Mouse (Mus musculus) embryonic facial prominence, embryonic 10.5 days (tissue): ENCODE results near the gene Rbbp4. TPM values are rescaled to one million over a fixed set of nuclear protein-coding genes. Genes with fewer than 3 reads are reported as not detected.

Experiments
- DNase-seq: peaks from one replicate; pipeline ENCODE4 v3.0.0-alpha.2; 2017; ENCODE audit warnings: low spot score
- H3K27ac ChIP-seq: fragments of 300-500 bp; sonication (generic); replicated peaks from 2 replicates; pipeline ENCODE4 v1.5.1; 2016; ENCODE audit warnings: mild to moderate bottlenecking
- H3K27me3 ChIP-seq: fragments of 300-500 bp; sonication (generic); replicated peaks from 2 replicates; pipeline ENCODE4 v1.6.1; 2016; ENCODE audit warnings: low read depth, mild to moderate bottlenecking; ENCODE audit not compliant: poor library complexity, severe bottlenecking
- H3K36me3 ChIP-seq: fragments of 300-500 bp; sonication (generic); replicated peaks from 2 replicates; pipeline ENCODE4 v1.6.1; 2016; ENCODE audit warnings: mild to moderate bottlenecking, moderate library complexity
- H3K4me1 ChIP-seq: fragments of 300-500 bp; sonication (generic); 2 replicates; pipeline ENCODE4 v1.6.1; 2016
- H3K4me3 ChIP-seq: fragments of 300-500 bp; sonication (generic); 2 replicates; pipeline ENCODE4 v1.5.1; 2016; ENCODE audit warnings: mild to moderate bottlenecking, moderate library complexity
- H3K9me3 ChIP-seq: fragments of 300-500 bp; sonication (generic); 2 replicates; pipeline ENCODE4 v1.6.1; 2016; ENCODE audit warnings: mild to moderate bottlenecking
- WGBS: fragments of 180-500 bp; shearing (Covaris S2); methylation state at CpG from one replicate; pipeline ENCODE4 v1.1.7; 2016; 5-methylcytosine and 5-hydroxymethylcytosine counted together
- polyA plus RNA-seq: library from polyadenylated mRNA; unstranded; fragments of >200 nt; fragmentation: Nextera tagmentation; extraction: Ambion mirVana; gene quantifications from 2 replicates; pipeline ENCODE4 v1.2.1, GENCODE M21; 2016

The Rbbp4 gene
- polyA plus RNA-seq, 1 experiment from 2014 or later, result 546 TPM

DNA sequence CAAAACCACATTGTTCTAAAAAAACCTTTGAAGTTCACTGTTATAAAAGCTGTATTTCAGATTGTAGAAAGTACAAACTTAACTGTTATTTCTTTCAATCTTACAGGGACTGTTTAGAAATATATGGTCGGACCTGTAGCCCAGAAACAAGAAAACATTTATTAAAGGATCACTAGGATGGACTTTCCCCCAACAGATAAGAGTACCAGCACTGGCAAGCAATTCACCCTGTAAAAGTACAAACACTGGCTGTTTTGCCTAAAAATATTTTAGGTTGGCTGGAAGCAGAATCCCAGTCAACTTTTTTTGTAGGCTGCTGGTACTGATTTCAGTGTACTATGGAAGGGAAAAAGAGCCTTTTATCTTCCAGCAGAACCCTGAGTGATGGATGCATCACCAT, 27.2 kb downstream of the Rbbp4 start:
- DNase-seq, result no peak
- Histone ChIP-seq H3K27me3 (no peaks in the 10 kb centered on the region), H3K4me3 (no peak overlapping the region), H3K27ac (no peak overlapping the region), H3K4me1 (peaks cover 9% of the 10 kb centered on the region; the same call in 1 of the 2 replicates), H3K36me3 (peaks cover 76% of the 10 kb centered on the region), H3K9me3 (no peaks in the 10 kb centered on the region)
- WGBS, result 95% methylated on average over 1 of the region's 1 CpGs

DNA sequence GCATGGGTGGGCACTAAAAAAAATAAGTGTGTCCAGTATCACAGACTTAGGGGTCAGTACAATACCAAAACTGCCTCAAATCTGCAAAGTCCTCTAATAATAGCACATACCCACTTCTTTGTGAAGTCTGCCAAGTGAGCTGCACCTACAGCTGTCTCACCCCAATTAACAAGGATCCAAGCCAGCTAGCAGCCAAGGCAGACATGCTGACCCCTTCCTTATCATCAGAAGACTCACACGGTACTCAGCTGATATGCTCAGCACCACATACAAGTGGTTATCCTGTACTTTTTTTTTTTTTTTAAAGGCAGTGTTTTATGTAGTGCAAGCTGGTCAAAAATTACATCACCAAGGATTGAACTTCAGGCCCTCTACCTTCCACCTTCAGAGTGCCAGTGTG, 30.9 kb downstream of the Rbbp4 start:
- Histone ChIP-seq H3K9me3 (peaks cover 6% of the 10 kb centered on the region; the same call in 1 of the 2 replicates), H3K4me1 (peaks cover 12% of the 10 kb centered on the region), H3K27ac (no peak overlapping the region), H3K27me3 (no peaks in the 10 kb centered on the region), H3K4me3 (no peak overlapping the region), H3K36me3 (peaks cover 40% of the 10 kb centered on the region)
- 87% methylated on average over 1 of the region's 1 CpGs for WGBS
- no peak for DNase-seq

DNA sequence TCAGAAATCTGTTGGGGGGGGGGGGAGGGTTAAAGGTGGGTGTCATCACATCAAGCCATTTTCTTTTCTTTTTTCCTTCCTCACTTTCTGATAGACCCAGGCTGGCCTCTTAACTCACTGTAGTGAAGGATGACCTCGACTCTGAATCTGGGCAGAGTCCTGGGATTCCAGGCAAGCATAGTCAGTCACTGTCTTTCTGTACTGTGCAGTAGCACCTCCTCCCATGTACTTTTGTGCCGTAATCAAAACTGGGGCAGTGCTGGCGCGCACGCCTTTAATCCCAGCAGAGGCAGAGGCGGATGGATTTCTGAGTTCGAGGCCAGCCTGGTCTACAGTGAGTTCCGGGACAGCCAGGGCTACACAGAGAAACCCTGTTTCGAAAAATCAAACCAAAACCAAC, 31.4 kb downstream of the Rbbp4 start:
- WGBS, result 84% methylated on average over 9 of the region's 9 CpGs
- H3K9me3 ChIP-seq, result peaks cover 6% of the 10 kb centered on the region; the same call in 1 of the 2 replicates
- H3K4me1 ChIP-seq, result peaks cover 17% of the 10 kb centered on the region

DNA sequence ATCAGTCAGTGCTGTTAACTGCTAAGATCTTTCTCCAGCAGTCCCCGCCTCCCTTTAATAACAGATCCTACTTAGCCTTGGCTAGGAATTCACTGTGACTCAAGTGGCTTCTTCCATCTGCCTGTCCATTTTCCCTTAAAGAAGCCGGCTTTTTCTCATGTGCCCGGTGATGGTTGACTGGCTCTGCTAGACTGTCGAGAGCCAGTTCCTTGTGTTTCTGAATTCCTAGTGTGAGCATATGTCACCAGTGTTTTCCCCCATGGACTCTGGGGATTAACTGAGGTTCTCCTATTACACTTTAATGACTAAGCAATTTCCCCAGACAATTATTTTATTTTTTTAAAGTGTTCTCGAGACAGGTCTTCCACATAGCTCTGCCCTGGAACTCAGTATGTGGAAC, 31.8 kb downstream of the Rbbp4 start:
- H3K4me3 ChIP-seq, result no peak overlapping the region
- H3K27ac ChIP-seq, result no peak overlapping the region
- 59% methylated on average over 5 of the region's 5 CpGs for WGBS
- H3K4me1 ChIP-seq, result peaks cover 21% of the 10 kb centered on the region
- DNase-seq, result no peak
- peaks cover 6% of the 10 kb centered on the region; the same call in 1 of the 2 replicates for H3K9me3 ChIP-seq
- H3K36me3 ChIP-seq, result peaks cover 31% of the 10 kb centered on the region
- no peaks in the 10 kb centered on the region for H3K27me3 ChIP-seq

More for the DNA sequence above, 31.4 kb downstream of the Rbbp4 start:
- Histone ChIP-seq H3K36me3 (peaks cover 35% of the 10 kb centered on the region), H3K27ac (no peak overlapping the region), H3K27me3 (no peaks in the 10 kb centered on the region), H3K4me3 (no peak overlapping the region)
- DNase-seq, result no peak

DNA sequence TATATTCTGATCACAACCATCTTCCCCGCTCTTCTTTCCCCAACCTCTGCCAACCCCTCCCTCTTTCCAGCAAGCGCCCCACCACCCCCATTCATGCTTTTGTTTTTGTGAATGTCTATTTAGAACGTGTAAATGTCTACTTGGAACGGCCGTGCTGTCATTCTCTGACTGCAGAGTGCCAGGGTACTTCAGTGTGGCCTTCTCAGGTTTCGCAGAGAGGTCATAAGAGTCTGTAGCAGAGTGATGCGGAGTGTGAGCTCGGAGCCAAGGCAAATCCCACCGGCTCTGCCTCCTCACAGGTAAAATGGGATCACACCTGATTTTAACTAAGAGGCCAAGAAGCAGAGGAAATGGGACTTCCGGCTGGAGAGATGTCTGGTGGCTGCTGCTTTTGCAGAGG, 36.0 kb downstream of the Rbbp4 start:
- no peak overlapping the region for H3K4me3 ChIP-seq
- peaks cover 4% of the 10 kb centered on the region for H3K27me3 ChIP-seq
- peaks cover 29% of the 10 kb centered on the region for H3K4me1 ChIP-seq
- DNase-seq, result peak; percentile 28
- H3K27ac ChIP-seq, result no peak overlapping the region
- 60% methylated on average over 10 of the region's 10 CpGs for WGBS
- H3K36me3 ChIP-seq, result no peaks in the 10 kb centered on the region
- peaks cover 6% of the 10 kb centered on the region; the same call in 1 of the 2 replicates for H3K9me3 ChIP-seq

DNA sequence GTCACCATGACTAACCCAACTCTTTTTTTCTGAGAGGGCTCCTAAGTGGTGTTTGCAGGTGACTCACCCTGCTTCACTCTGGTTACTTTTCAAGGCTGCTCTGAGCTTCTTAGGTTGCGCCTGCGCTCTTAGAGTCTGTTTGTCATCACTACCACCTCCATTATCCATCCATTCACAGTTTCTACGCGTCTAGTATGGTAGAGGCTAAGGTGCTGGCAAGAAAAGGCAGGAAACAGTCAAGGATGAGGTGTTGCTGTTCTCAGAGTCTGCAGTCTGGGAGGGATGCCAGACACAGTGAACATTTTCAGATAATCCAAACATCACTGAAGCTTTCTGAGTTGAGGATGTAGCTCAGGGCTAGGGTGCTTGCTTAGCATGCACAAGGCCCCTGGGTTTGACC, 37.4 kb downstream of the Rbbp4 start:
- Histone ChIP-seq H3K36me3 (no peaks in the 10 kb centered on the region), H3K27me3 (peaks cover 18% of the 10 kb centered on the region), H3K27ac (no peak overlapping the region), H3K4me1 (peaks cover 32% of the 10 kb centered on the region), H3K9me3 (peaks cover 6% of the 10 kb centered on the region; the same call in 1 of the 2 replicates), H3K4me3 (no peak overlapping the region)
- no peak for DNase-seq
- WGBS, result 89% methylated on average over 4 of the region's 4 CpGs

DNA sequence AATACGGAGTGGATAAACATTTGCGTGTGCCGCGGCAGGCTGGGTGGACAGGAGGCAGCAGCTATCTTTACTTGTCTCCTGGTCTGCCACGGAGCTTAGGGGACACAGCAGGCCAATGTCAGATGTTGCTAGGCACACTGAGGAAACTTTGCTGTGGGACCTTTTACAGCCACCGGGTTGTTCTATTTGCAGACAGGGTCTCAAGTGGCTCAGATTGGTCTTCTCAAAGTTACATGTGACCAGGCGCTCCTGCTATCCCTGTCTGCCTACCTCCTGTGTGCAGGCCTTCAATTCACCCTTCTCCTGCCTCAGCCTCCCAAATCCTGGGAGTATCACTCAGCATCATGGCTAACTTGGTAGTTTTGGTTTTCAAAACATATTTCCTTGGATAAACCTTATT, 39.1 kb downstream of the Rbbp4 start:
- 95% methylated on average over 7 of the region's 7 CpGs for WGBS
- Histone ChIP-seq H3K27me3 (peaks cover 25% of the 10 kb centered on the region), H3K27ac (no peak overlapping the region), H3K4me3 (no peak overlapping the region), H3K4me1 (peaks cover 32% of the 10 kb centered on the region), H3K9me3 (peaks cover 4% of the 10 kb centered on the region; the same call in 1 of the 2 replicates), H3K36me3 (no peaks in the 10 kb centered on the region)
- no peak for DNase-seq

DNA sequence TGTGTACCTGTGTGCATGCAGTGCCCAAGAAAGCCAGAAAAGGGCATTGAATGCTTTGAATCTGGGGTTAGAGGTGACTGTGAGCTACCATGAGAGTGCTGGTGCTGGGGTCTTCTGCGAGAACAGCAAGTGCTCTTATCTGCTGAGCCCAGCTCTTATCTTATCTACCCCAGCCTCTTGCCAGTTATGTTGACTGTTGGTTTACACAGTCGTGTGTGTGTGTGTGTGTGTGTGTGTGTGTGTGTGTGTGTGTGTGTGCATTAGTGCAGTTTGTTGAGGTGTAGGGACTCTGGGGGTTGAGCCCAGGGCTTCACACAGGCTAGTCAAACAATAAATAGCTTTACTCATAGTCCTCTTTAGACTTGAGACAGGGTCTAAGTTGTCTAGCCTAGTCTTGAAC, 40.0 kb downstream of the Rbbp4 start:
- Histone ChIP-seq H3K27ac (no peak overlapping the region), H3K36me3 (no peaks in the 10 kb centered on the region), H3K4me1 (peaks cover 32% of the 10 kb centered on the region), H3K27me3 (peaks cover 25% of the 10 kb centered on the region), H3K4me3 (no peak overlapping the region), H3K9me3 (no peaks in the 10 kb centered on the region)
- no peak for DNase-seq
- 63% methylated on average over 2 of the region's 2 CpGs for WGBS

DNA sequence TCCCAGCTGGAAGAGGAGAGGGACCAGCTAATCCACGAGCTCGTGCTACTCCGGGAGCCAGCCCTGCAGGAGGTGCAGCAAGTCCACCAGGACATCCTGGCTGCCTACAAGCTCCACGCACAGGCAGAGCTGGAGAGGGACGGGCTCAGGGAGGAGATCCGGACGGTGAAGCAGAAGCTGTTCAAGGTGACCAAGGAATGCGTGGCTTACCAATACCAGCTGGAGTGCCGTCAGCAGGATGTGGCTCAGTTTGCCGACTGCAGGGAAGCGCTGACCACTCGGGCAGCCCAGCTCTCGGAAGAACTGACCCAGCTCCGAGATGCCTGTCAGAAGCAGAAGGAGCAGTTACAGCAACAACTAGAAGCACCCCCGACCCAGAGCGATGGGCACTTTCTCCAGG, 41.5 kb downstream of the Rbbp4 start:
- 26% methylated on average over 16 of the region's 16 CpGs for WGBS
- Histone ChIP-seq H3K9me3 (no peaks in the 10 kb centered on the region), H3K4me3 (peak overlapping the region; percentile 37), H3K27ac (0 out of 2 replicates have a peak overlapping the region, but pooled peaks have one; percentile 40), H3K36me3 (no peaks in the 10 kb centered on the region), H3K4me1 (peaks cover 23% of the 10 kb centered on the region), H3K27me3 (peaks cover 34% of the 10 kb centered on the region)
- DNase-seq, result peak; percentile 46

DNA sequence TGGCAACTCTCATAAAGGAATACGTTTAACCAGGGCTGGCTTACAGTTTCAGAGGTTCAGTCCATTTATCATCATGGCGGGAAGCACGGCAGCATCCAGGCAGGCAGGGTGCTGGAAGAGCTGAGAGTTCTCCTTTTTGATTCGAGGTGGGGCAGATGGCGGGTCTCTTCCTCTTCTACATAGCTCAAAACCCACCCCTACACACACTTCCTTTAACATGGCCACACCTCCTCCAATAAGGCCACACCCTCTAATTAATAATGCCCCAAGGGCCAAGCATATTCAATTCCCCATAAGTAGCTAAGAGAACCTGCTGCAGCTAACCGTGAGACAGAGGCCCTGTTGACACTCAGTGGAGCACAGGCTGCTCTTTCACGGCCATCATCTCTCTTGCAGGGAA, 42.3 kb downstream of the Rbbp4 start:
- Histone ChIP-seq H3K4me1 (peaks cover 17% of the 10 kb centered on the region), H3K27me3 (peaks cover 43% of the 10 kb centered on the region), H3K36me3 (no peaks in the 10 kb centered on the region), H3K4me3 (peak overlapping the region; percentile 37; the same call in 1 of the 2 replicates), H3K27ac (no peak overlapping the region), H3K9me3 (no peaks in the 10 kb centered on the region)
- WGBS, result 62% methylated on average over 7 of the region's 7 CpGs
- no peak for DNase-seq

DNA sequence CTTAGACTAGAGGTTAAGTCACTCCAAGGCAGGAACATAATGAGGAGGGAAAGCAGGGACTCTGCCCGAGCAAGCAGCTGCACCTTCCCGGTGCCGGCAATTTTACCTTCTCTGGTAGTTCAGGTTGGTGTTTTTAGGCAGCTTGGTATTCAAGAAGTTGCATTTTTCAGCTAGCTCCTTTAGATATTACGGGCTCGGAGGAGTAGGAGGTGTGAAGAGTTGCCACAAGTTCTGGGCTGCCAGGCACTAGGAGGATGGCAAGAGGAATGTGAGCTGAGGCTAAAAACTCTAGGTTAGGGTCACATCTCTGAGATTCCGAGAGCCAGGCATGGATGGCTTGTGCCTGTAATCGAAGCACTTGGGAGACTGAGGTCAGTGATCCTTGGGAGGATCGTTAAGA, 45.5 kb downstream of the Rbbp4 start:
- no peak for DNase-seq
- H3K36me3 ChIP-seq, result no peaks in the 10 kb centered on the region
- no peak overlapping the region for H3K27ac ChIP-seq
- H3K27me3 ChIP-seq, result peaks cover 73% of the 10 kb centered on the region
- H3K4me3 ChIP-seq, result no peak overlapping the region
- peaks cover 32% of the 10 kb centered on the region for H3K4me1 ChIP-seq
- WGBS, result 89% methylated on average over 8 of the region's 8 CpGs
- no peaks in the 10 kb centered on the region for H3K9me3 ChIP-seq

DNA sequence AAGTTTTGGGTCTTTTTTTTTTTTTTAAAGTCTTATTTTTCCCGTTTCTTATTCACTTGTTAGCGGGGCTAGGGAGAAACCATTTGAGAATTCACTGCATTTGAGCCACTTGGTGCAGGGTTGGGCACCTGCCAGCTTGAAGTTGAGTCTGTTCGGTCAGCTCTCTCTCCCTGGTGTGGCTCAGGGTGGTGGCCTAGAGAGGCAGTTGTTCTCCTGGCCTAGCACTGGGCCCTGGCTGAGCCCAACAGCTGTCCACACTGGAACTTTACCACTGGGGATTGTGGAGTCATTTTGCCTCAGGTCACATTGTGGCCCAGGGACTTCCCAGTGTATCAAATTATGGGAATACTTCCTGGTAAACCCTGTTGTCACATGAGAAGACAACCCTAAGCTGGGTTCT, 47.1 kb downstream of the Rbbp4 start:
- Histone ChIP-seq H3K36me3 (no peaks in the 10 kb centered on the region), H3K4me3 (peak overlapping the region; percentile 68; the same call in 1 of the 2 replicates), H3K4me1 (peaks cover 22% of the 10 kb centered on the region), H3K27me3 (peaks cover 60% of the 10 kb centered on the region), H3K9me3 (no peaks in the 10 kb centered on the region), H3K27ac (no peak overlapping the region)
- 41% methylated on average over 3 of the region's 3 CpGs for WGBS
- no peak for DNase-seq

DNA sequence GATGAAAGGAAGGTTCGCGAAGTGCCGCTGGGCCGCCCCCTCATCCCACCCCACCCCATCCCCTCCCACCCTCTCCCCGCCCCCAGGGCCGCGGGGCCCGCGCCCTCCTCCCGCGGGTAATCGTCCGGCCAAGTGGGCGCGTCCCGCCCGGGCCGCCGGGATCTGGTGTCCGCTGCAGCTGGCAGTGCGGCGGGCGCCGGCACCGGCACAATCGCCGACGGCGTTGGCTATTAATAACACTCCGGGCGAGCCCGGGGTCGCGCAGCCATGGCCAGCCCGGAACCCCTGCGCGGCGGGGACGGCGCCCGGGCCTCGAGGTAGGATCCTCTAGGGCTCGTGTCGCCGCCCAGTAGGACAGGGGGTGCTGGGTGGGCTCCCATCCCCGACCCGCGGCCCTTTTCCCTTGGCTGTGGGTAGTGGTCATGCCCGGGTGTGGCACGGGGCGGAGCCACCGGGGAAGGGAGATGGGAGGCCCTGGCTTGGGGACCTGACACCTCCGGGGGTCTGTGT, 47.6 kb downstream of the Rbbp4 start, which contains the start of gene Sync:
TSS of gene Sync (plus strand) at position 146 of the 510 bp plus-strand sequence.
- Histone ChIP-seq H3K27ac (peak within 1 kb of the TSS; percentile 44), H3K4me1 (peaks cover 20% of the 10 kb centered on the region), H3K36me3 (no peaks in the 10 kb centered on the region), H3K4me3 (peak within 1 kb of the TSS; percentile 68), H3K9me3 (no peaks in the 10 kb centered on the region), H3K27me3 (peaks cover 55% of the 10 kb centered on the region)
- peak; percentile 50 for DNase-seq
- WGBS, result 1% methylated on average over 53 of the region's 53 CpGs
